Mouse (Mus musculus): ENCODE measurements around the gene Gramd2.
"Not testable (repeated sequence)": the region's sequence is repeated elsewhere in the genome, so short reads cannot be mapped to it uniquely, and the experiment has no call there.

DNA sequence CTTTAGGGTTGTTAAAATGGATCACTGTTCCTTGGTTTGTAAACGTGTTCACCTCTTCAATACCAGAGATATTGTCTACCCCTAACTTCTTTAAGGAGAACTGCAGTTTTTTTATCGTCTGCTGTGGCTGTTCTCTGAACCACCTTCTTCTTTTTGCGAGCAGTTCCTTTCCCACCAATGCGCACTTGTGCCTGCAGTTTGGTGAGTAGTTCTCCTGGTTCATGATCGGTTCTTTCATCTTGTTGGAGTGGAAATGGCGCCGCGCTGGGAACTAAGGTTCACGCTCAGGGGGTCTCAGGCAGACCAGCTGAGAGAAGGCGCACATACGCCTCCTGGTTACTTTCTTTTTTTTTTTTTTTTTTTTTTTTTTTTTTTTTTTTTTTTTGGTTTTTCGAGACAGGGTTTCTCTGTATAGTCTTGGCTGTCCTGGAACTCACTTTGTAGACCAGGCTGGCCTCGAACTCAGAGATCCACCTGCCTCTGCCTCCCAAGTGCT lies 87.1 kb downstream of the Gramd2 start:
- TF ChIP-seq CTCF (IDR thresholded peaks at IDR 0.05; ENCODE audit: low read depth, low read length); TAL1 (conservative IDR thresholded peaks at IDR 0.05; ENCODE audit: low read depth, low read length); POLR2AphosphoS5 (IDR thresholded peaks at IDR 0.05; ENCODE audit: insufficient replicate concordance, low read depth, low read length); GATA2 (IDR thresholded peaks at IDR 0.05; ENCODE audit: borderline replicate concordance, low read depth, low read length): not testable (repeated sequence)

All from G1E (cell line).